Mouse (Mus musculus) granulocyte monocyte progenitor cell, adult 5-6 weeks (primary cell): ENCODE results near the gene Mob4. TPM values are rescaled to one million over a fixed set of nuclear protein-coding genes. Genes with fewer than 3 reads are reported as not detected.
"Not testable (repeated sequence)": the region's sequence is repeated elsewhere in the genome, so short reads cannot be mapped to it uniquely, and the experiment has no call there.

Experiments
- ATAC-seq: replicated peaks from 2 replicates; pipeline ENCODE4 v1.8.0; 2016; ENCODE audit warnings: mild to moderate bottlenecking, moderate TSS enrichment, inconsistent platforms; ENCODE audit not compliant: poor library complexity, severe bottlenecking
- total RNA-seq, 2 experiments: library from RNA; stranded (forward) in 1 of 2; stranded (reverse) in 1 of 2; fragments of 200-712, 200-1000 nt in 1 of 2; fragments of >200 nt in 1 of 2; fragmentation: Nextera tagmentation in 1 of 2; gene quantifications; 2 replicates each; pipeline ENCODE4 v1.2.3; 2014 to 2017

The Mob4 gene
- total RNA-seq (2014; fragmentation: Nextera tagmentation) (42.9 and 43.9 TPM in 2 replicates), total RNA-seq (2017) (32.6 and 49.7 TPM in 2 replicates)

- peak; percentile 90 for ATAC-seq
These were observed at the start of gene Mob4 for GRCm38 (mm10) chr1:55130943-55131401. Mob4 (plus strand) TSS chr1:55131231.

GRCm38 (mm10) chr1:55082106-55082505 lies 48.9 kb upstream of the Mob4 start:
- ATAC-seq: 0 out of 2 replicates have a peak, but pooled peaks have one; percentile 26

GRCm38 (mm10) chr1:55085781-55086366 lies 45.2 kb upstream of the Mob4 start:
- ATAC-seq: no peak

- no peak for ATAC-seq
These were observed 44.1 kb upstream of the Mob4 start for GRCm38 (mm10) chr1:55086868-55087400.

GRCm38 (mm10) chr1:55087401-55087904 lies 43.6 kb upstream of the Mob4 start:
- peak; percentile 45; the same call in 1 of the 2 replicates for ATAC-seq

GRCm38 (mm10) chr1:55087932-55088610 lies 43.0 kb upstream of the Mob4 start, which contains the start of the genes Hspe1 and Hspd1:
Hspe1 (plus strand) TSS chr1:55088132.
Hspd1 (minus strand) TSS chr1:55088243.
- peak; percentile 86 for ATAC-seq

GRCm38 (mm10) chr1:55088611-55089497 lies 42.2 kb upstream of the Mob4 start:
- peak; percentile 4; the same call in 1 of the 2 replicates for ATAC-seq

GRCm38 (mm10) chr1:55089498-55090064 lies 41.5 kb upstream of the Mob4 start:
- ATAC-seq: no peak

- no peak for ATAC-seq
These were observed 39.0 kb upstream of the Mob4 start for GRCm38 (mm10) chr1:55092056-55092455.

GRCm38 (mm10) chr1:55092469-55092868 lies 38.6 kb upstream of the Mob4 start:
- no peak for ATAC-seq

GRCm38 (mm10) chr1:55106919-55107585 lies 24.0 kb upstream of the Mob4 start:
- no peak for ATAC-seq

GRCm38 (mm10) chr1:55107644-55108043 lies 23.4 kb upstream of the Mob4 start:
- no peak for ATAC-seq

- no peak for ATAC-seq
These were observed 22.6 kb upstream of the Mob4 start for GRCm38 (mm10) chr1:55108473-55108872.

- no peak for ATAC-seq
These were observed 21.8 kb upstream of the Mob4 start for GRCm38 (mm10) chr1:55109066-55109766.

GRCm38 (mm10) chr1:55123046-55123445 lies 8.0 kb upstream of the Mob4 start:
- ATAC-seq: peak; percentile 33; the same call in 1 of the 2 replicates

GRCm38 (mm10) chr1:55123561-55123960 lies 7.5 kb upstream of the Mob4 start:
- no peak for ATAC-seq

- not testable (repeated sequence) for ATAC-seq
These were observed 6.9 kb upstream of the Mob4 start for GRCm38 (mm10) chr1:55124136-55124535.

GRCm38 (mm10) chr1:55129716-55130115 lies 1.3 kb upstream of the Mob4 start:
- 0 out of 2 replicates have a peak, but pooled peaks have one; percentile 9 for ATAC-seq
